Comparison of ENCODE assay signal across 9 mouse cellular contexts in genomic region chr2:84956274-84956673, GRCm38 (mm10). TPM values are rescaled to one million over a fixed set of nuclear protein-coding genes. Genes with fewer than 3 reads are reported as not detected.
A peak's percentile ranks its signal among the peaks of the same experiment; 100 is the strongest.
DNase-seq lines count a peak whose midpoint lies in the region; ATAC-seq and TF ChIP-seq lines count a peak whose summit lies in the region.
"Had no signal": no experiment of that assay in that cellular context is flagged by ENCODE, and none has a peak within 500 bp of the region (broad histone marks: within the 10 kb centered on the region; RNA-seq: fewer than 3 reads in every experiment).

No protein-coding gene starts in this region.

- 59% methylated on average over 5 of the region's 5 CpGs for WGBS in forebrain, embryonic 11.5 days
- 57% methylated on average over 5 of the region's 5 CpGs for WGBS in forebrain, embryonic 16.5 days
- WGBS in hindbrain, postnatal 0 days: 51% methylated on average over 5 of the region's 5 CpGs

- H3K4me2 ChIP-seq in forebrain, embryonic 11.5 days (ENCODE audit: low read depth, low read length, severe bottlenecking): no peak overlapping the region
- H3K4me2 ChIP-seq in forebrain, embryonic 16.5 days (ENCODE audit: low read length): no peak overlapping the region
- H3K4me2 ChIP-seq in hindbrain, postnatal 0 days (ENCODE audit: low read depth, low read length): no peak overlapping the region

- H3K9me3 ChIP-seq in forebrain, embryonic 11.5 days (ENCODE audit: control insufficient read depth, low read length): no peaks in the 10 kb centered on the region
- no peaks in the 10 kb centered on the region for H3K9me3 ChIP-seq in forebrain, embryonic 16.5 days (ENCODE audit: control insufficient read depth, low read length)
- no peaks in the 10 kb centered on the region for H3K9me3 ChIP-seq in hindbrain, postnatal 0 days (ENCODE audit: low read length)

- no peaks in the 10 kb centered on the region for H3K27me3 ChIP-seq in forebrain, embryonic 11.5 days (ENCODE audit: control insufficient read depth, insufficient read depth, low read length)
- H3K27me3 ChIP-seq in forebrain, embryonic 16.5 days (replicated peaks; ENCODE audit: control insufficient read depth, insufficient read depth, low read length): no peaks in the 10 kb centered on the region
- no peaks in the 10 kb centered on the region for H3K27me3 ChIP-seq in Patski
- no peaks in the 10 kb centered on the region for H3K27me3 ChIP-seq in hindbrain, postnatal 0 days (ENCODE audit: insufficient read depth, low read length)

- POLR2A ChIA-PET in Patski (lab: Charles Lee): no interaction called here

- in situ Hi-C loops in Patski (cut with MboI; ENCODE audit: low pct_unique_long_range_greater_than_20kb): no loop called here

- CTCF ChIA-PET in Patski (lab: Charles Lee): interaction anchor here (0.7 to 1.8 kb wide), 7 partner anchors 10 to 51 kb away, joined by 3 to 6 read pairs (median 3); no protein-coding TSS in a partner anchor

- no peak overlapping the region for H3K4me3 ChIP-seq in forebrain, embryonic 11.5 days (ENCODE audit: low read depth, low read length)
- no peak overlapping the region for H3K4me3 ChIP-seq in forebrain, embryonic 16.5 days (replicated peaks; ENCODE audit: low read length)
- H3K4me3 ChIP-seq in hindbrain, postnatal 0 days (ENCODE audit: low read length): no peak overlapping the region

- peak; percentile 89 for TF ChIP-seq CTCF in Patski (IDR thresholded peaks at IDR 0.05)
- TF ChIP-seq CTCF in hindbrain, postnatal 0 days (IDR thresholded peaks at IDR 0.05; ENCODE audit: low read depth): peak; percentile 76

- DNase-seq in forebrain, embryonic 11.5 days (ENCODE audit: low spot score): peak; percentile 69
- no peak for DNase-seq in Patski (ENCODE audit: low read depth, low spot score)
- DNase-seq in embryo, embryonic 10 days (ENCODE audit: low spot score): peak; percentile 40
- DNase-seq in hindbrain, postnatal 0 days (ENCODE audit: low spot score): peak; percentile 49
- DNase-seq in layer of hippocampus, postnatal 36 days: peak; percentile 40 to 42
- peak; percentile 62 for DNase-seq in lung, postnatal 36 days
- DNase-seq in spleen, adult 12 weeks (ENCODE audit: low spot score): peak; percentile 56

- 0 out of 2 replicates have a peak, but pooled peaks have one; percentile 18 for ATAC-seq in forebrain, embryonic 11.5 days (replicated peaks; ENCODE audit: low FRiP score)
- no peak for ATAC-seq in forebrain, embryonic 16.5 days
- no peak for ATAC-seq in Patski
- ATAC-seq in hindbrain, postnatal 0 days: peak; percentile 62; the same call in 1 of the 2 replicates

- no peak overlapping the region for H3K9ac ChIP-seq in forebrain, embryonic 11.5 days (ENCODE audit: low read length)
- no peak overlapping the region for H3K9ac ChIP-seq in forebrain, embryonic 16.5 days (replicated peaks; ENCODE audit: low read depth, low read length)
- H3K9ac ChIP-seq in hindbrain, postnatal 0 days (replicated peaks; ENCODE audit: low read length): no peak overlapping the region

- H3K36me3 ChIP-seq in forebrain, embryonic 11.5 days (ENCODE audit: control insufficient read depth, insufficient read depth, low read length): no peaks in the 10 kb centered on the region
- H3K36me3 ChIP-seq in forebrain, embryonic 16.5 days (ENCODE audit: control insufficient read depth, insufficient read depth): no peaks in the 10 kb centered on the region
- no peaks in the 10 kb centered on the region for H3K36me3 ChIP-seq in hindbrain, postnatal 0 days (ENCODE audit: insufficient read depth, low read length)

- no peak overlapping the region for H3K27ac ChIP-seq in forebrain, embryonic 11.5 days (ENCODE audit: low read depth, low read length)
- H3K27ac ChIP-seq in forebrain, embryonic 16.5 days (ENCODE audit: low read length): no peak overlapping the region
- H3K27ac ChIP-seq in hindbrain, postnatal 0 days: no peak overlapping the region

- H3K4me1 ChIP-seq in forebrain, embryonic 11.5 days (replicated peaks; ENCODE audit: control insufficient read depth, insufficient read depth, low read length): no peaks in the 10 kb centered on the region
- no peaks in the 10 kb centered on the region for H3K4me1 ChIP-seq in forebrain, embryonic 16.5 days (replicated peaks; ENCODE audit: control insufficient read depth, insufficient read depth, low read length)
- H3K4me1 ChIP-seq in hindbrain, postnatal 0 days (ENCODE audit: insufficient read depth, low read length): no peaks in the 10 kb centered on the region

RNA-seq across cellular contexts. Expression of gene Slc43a3, which starts 19.9 kb away (rescaled TPM):
- polyA plus RNA-seq in forebrain, embryonic 11.5 days (2014; fragmentation: Nextera tagmentation; extraction: Ambion mirVana): 18.0 and 18.2 TPM in 2 replicates
- polyA plus RNA-seq in forebrain, embryonic 16.5 days (2015; fragmentation: Nextera tagmentation; extraction: Ambion mirVana): 6.6 and 7.2 TPM in 2 replicates
- not detected for polyA plus RNA-seq in Patski (2021)
- total RNA-seq in hindbrain, postnatal 0 days (2014; rRNA removed): 4.9 and 9.7 TPM in 2 replicates
- polyA plus RNA-seq in hindbrain, postnatal 0 days (2015; fragmentation: Nextera tagmentation; extraction: Ambion mirVana): 4.1 and 6.4 TPM in 2 replicates
- total RNA-seq in layer of hippocampus, postnatal 36 days (2021): 1 to 10 TPM in 1 of 2 experiments, under 1 TPM in 1; 0.37 to 2.6 TPM

RNA-seq across cellular contexts. Expression of gene Prg2, which starts 24.0 kb away (rescaled TPM):
- polyA plus RNA-seq in forebrain, embryonic 11.5 days (2014; fragmentation: Nextera tagmentation; extraction: Ambion mirVana): not detected in 2 replicates
- polyA plus RNA-seq in forebrain, embryonic 16.5 days (2015; fragmentation: Nextera tagmentation; extraction: Ambion mirVana): not detected in 2 replicates
- not detected for polyA plus RNA-seq in Patski (2021)
- not detected in 2 replicates for total RNA-seq in hindbrain, postnatal 0 days (2014; rRNA removed)
- polyA plus RNA-seq in hindbrain, postnatal 0 days (2015; fragmentation: Nextera tagmentation; extraction: Ambion mirVana): not detected in 2 replicates
- total RNA-seq in layer of hippocampus, postnatal 36 days (2021): not detected

RNA-seq across cellular contexts. Expression of gene Prg3, which starts 31.7 kb away (rescaled TPM):
- polyA plus RNA-seq in forebrain, embryonic 11.5 days (2014; fragmentation: Nextera tagmentation; extraction: Ambion mirVana): not detected in 2 replicates
- not detected in 2 replicates for polyA plus RNA-seq in forebrain, embryonic 16.5 days (2015; fragmentation: Nextera tagmentation; extraction: Ambion mirVana)
- polyA plus RNA-seq in Patski (2021): not detected
- not detected in 2 replicates for total RNA-seq in hindbrain, postnatal 0 days (2014; rRNA removed)
- polyA plus RNA-seq in hindbrain, postnatal 0 days (2015; fragmentation: Nextera tagmentation; extraction: Ambion mirVana): not detected in 2 replicates
- total RNA-seq in layer of hippocampus, postnatal 36 days (2021): not detected
- total RNA-seq: left cerebral cortex, adult 8-10 months had no signal

Comparison
In these comparisons a context has a peak if more than half of its experiments do, and no peak if none do; other contexts are left out.
1. ATAC-seq: peak in forebrain, embryonic 11.5 days (single experiment) and hindbrain, postnatal 0 days (single experiment); none in forebrain, embryonic 16.5 days (single experiment) and Patski (single experiment).